Mouse (Mus musculus) MEL-GATA-1-ER (cell line): ENCODE measurements at regions not wholly inside any gene's neighbourhood (a gene's known extent, or its start where the extent isn't known, plus 50 kb on each side); places are given as distances from the start of the nearest gene placed in this dataset.
A peak's percentile ranks its signal among the peaks of the same experiment; 100 is the strongest.

Experiments used
- DNase-seq: peaks from one replicate; pipeline ENCODE4 v3.0.0-alpha.2; 2012; ENCODE audit warnings: low read depth; ENCODE audit errors: extremely low read depth

DNA sequence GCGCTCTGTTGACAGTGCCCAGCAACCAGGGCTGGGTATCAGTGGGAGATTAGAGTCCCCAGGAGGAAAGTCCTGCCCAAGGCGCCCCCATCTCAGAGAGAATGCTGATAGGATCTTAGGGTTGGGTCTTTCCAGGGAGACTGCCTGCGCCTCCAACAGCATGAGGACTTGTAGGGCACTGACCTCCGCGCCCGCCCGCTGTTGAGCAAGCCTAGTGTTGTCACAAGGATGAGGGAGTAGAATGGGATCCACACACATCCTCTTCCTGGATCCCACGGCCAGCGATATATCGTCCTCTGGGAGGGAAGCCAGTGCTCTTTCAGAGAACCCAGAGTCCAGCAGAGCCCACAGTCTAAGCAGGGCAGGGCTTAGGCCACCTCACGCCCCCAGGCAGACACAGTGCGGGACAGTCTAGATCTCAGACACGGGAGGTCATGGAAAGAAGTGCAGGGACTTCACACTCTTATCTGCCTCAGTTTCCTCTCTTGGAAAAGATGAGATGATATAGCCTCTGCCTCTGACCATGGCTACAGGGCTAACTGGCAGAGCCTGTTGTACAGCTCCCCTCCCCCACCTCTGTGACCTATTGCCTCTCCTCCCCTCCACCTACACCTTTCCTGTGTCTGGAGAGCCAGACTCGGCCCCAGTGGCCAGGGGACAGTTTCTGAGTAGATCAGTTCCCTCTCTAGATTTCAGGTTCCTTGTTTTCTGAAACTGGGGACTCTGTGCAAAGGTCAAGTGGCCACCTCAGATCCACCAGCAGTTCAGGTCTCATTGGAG lies 52.0 kb upstream of the Dusp5 start:
- DNase-seq = no peak

DNA sequence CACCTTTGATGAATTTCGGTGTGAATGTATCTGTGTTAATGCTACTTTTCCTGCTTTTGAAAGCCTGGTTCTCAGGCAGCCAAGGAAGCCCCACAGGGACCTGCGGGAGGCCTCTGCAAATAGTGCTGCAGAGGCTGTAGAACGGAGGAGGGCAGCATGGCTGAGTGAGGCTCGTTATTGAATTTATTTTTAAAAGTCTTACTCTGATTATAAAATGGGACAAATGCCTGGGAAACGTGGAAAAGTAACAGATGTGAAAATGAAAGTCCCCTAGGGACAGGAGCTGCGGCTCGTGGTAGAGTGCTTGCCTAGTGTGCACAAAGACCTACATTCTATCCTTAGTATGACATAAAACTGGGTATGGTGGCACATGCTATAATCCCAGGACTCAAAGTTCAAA lies 59.7 kb upstream of the Dusp5 start:
- no peak for DNase-seq

DNA sequence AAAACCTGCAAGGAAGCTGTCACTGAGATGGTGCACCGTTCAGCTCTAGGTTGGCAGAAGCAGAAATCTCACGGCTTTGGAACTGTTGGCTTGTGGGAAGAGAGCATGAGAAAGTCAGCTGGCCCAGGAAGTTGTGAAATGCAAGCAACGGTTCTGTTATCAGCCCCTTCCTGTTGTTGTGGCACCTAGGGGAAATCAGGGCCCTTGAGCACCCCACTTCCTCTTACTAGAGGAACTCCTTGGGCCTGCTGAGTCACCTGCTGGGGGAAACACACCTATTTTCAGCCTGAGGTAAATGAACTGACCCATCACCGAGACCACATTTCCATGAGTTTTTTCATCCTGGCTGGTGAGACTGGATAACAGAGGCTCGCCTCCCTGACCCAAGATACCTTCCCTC lies 64.2 kb upstream of the Dusp5 start:
- DNase-seq = peak; percentile 91

DNA sequence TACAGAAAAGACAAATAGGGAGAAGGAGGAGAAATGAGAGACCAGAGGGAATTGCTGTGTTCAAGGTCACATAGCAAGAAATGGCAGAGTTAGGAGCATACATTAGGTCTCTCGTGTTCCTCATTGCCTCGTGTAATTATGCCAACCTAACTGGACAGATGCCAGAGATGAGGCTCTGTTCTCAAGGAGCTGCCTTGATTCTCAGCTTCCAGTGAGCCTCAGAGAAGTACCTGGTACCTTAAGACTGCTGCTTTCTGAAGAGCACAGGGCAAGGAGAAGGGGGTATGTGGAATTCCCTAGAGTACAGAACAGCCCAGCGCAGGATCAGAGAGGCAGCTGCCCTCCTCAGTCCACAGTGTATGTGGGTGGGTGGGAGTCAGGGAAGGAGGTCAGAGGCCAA lies 64.8 kb upstream of the Dusp5 start:
- DNase-seq = peak; percentile 16

DNA sequence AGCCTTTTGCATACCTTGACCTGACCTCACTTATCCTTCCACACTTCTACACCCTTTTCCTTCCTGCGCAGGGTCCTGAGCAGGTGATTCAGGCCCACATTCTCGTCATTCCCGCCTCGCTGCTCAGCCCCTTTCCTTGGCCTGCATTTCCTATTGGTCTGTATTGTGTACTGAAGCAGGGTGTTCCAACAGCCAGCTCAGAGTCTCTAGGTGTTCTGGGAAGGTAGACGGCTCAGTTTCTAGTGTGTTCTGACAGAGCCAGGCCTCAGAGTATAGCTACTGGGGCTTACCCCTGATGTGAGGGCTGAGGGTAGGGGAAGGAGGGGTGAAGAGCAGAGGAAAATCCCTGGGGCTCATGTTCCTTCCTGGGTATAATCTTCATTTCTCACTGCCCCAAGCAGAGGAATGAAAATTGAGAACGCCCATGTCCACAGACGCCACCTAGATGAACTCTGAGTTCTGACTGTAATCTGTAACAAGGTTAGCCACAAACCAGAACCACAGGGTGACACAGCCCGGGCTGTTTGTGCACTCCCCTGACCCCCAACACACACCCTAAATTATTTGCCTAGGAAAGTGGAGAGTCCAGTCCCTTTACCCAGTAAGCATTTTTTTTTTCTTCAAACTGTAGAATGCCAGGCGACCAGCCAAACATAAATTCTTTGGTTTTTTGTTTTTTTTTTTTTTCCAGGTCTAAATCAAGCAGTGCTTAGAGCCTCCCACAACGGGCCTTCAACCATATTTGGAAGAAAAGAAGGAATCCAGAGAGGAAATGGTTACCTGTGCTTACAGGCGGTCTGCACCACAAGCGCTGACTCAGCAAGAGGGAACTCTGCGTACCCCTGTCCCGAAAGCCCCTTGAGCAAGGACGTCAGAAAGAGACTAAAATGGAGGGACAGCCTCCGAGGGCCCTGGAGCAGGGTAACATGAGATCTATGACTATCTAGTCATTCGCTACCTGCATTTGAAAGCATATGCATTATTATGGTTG lies 67.6 kb upstream of the Dusp5 start:
- DNase-seq = no peak

DNA sequence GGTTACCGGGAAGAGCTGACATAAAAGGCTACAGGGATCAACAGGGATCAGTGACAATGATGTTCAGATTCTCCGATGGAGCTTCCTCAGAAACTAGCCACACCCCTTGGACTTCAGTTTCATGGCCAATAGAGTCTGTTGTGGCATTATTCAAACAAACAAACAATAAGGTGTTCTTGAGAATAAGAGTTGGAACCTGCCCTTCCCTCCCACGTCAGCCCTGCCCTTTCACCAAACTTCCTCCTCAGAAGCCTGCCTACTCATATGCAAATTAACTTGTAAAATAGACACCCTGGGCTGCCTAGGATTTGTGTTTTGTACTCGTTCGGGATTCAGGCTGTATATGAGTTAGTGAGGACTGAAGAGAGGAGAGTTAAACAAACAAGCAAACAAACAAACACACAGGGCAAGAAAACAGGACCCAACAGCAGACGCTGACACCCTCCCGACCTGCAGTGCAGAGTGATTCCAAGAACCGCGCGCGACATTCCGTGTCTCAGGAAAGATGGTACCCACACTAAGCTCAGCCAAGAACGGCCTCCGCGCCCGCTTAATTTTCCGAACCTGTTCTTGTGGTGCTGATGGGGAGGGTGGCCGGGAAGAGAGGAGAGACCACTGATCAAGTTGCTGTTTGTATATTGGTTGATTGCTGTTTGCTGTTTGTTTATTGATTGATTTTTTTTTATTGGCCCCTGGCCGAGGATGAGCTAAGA lies 68.4 kb upstream of the Dusp5 start:
- no peak for DNase-seq

DNA sequence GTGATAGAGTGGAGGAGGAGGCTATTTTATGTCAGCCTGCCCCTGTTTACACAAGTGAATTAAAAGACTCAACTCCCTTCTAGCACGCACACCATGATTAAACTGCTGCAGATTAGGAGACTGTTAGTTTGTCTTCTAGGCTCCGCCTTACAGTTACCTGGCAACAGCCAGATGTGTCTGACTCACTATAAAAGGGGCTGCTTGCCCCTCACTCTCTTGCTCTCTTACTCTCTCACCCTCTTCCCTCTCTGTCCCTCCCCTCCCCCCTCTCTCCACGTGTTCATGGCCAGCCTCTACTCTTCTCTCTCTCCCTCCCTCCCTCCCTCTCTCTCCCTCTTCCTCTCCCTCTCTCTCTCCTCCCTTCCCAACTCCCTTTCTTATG lies 69.0 kb upstream of the Smndc1 start:
- DNase-seq = no peak

DNA sequence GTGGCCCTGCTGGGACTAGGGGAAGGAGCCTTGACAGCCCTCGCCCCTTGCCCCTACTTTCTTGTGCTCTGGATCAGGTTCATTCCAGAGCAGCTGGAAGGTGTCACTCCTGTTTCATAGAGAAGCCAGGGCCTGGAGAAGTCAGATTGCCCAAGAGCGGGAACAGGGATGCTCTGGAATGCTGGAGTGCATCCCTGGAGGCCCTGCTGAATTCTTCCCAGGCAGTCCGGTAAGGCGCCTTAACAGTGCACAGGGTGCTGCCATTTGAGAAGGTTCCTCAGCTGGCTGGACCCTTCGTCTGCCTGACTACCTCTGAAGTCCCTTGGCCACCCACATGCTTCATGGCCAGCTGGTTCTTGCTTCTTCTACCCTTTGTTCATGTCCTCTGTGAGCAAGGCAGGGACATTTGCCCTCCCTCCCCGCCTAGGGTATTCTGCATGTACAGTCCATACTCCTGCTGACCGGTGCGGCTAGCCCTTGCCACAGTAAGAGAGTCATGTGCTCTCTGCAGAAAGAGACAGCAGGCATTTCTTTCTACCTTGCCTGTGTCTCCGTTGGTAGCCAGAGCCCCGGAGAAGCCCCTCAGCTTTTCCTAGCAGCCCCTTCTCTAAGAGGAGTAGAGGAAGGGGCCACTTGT lies 68.5 kb upstream of the Smndc1 start:
- no peak for DNase-seq

DNA sequence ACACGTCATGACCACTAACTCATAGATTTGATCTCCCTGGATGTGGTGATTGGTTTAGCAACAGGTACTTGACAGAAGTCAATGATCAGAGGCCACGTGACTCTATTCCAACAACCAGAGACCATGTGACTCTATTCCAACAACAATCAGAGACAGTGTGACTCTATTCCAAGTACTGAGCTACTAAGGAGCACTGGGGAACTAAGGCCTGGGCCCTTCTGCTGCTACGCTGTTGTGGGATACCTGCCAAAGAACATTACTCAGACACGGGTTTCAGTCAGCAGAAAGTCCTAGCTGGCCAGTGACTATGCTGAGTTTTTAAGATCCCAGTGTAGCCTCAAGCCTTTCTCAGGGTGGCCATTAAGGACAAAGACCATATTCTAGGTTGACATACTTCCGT lies 66.3 kb upstream of the Smndc1 start:
- DNase-seq = no peak

DNA sequence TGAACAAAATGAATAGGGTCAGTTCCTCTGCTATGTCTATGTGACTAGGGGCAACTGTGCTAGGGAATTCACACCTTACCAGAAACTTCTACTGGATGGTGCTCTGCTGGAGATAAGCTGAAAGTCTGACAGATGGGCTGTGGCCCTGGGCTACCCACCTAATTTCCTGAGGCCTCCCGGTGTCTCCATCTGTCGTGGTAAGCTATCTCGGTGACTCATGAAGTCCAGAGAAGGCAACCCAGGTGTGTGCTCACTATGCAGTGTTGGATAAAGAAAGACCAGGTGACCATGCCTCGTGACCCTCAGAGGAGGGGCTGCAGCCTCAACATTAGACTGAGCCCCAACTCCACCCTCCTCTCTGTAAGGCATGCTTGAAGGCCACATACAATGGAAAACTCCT lies 64.2 kb upstream of the Smndc1 start:
- DNase-seq = no peak

DNA sequence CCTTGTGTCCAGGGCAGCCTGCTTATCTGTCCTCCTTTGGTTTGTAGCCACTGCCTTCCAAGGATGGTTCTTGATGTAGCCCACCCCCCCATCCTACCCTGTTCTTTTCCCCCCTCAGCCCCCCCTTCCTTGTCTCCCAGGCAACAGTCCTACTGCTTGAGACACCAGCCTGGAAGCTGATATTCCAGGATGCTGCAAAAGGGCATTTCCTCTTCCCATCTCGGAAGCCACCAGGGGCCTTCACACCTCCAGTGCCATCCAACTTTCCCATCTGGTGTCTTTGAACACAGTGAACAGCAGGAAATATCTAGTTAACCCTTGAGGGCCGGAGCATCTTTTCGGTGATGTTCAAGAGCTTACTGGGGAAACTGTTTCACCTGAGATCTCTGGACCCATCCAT lies 63.7 kb upstream of the Smndc1 start:
- DNase-seq = no peak

DNA sequence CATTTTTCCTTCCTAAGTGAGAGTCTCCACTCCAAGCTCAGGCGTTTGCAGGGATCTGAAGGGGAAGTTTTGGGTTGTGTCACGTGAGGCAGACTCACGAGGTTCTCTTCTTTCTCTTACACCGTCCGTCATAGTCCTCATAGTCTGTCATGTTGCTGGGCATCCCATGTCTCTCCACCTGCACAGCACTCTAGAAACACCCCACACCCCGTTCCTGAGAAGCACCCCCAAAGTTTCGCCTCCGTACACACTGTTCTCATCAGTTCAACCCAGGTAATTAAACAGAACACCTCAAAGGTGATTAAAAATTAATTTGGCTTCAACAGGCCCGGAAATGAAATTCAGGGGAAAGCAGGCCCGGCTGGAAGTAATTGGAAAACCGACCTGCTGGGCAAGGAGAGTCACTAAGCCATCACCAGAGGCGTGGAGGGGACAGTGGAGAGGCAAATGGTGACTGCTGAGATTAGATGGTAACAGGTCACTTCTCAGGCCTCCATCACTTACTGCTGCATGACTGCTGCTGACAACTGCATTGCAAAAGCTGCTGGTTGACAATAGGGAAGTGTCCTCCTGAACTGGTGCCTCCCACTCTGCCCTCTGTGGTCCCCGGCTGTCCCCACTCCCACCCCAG lies 63.1 kb upstream of the Smndc1 start:
- DNase-seq = no peak

DNA sequence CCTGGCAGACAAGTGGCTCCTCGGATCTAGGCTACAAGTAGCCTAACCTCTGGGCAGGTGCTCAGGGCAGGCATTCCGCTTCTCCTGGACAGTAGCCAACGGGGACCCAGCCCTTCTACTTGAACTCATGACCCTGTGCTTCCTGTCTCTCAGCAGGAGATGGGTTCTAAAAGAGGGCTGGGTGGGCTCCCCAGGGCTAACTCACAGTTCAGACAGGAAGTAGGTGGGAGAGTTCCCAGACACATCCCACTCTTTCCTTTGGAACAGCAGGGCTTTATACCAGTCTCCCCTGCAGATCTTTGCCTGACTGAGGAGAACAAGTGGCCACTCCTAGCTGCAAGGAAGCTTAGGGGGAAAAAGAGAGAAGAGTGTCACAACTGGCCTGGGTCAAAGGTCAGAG lies 62.0 kb upstream of the Smndc1 start:
- no peak for DNase-seq

DNA sequence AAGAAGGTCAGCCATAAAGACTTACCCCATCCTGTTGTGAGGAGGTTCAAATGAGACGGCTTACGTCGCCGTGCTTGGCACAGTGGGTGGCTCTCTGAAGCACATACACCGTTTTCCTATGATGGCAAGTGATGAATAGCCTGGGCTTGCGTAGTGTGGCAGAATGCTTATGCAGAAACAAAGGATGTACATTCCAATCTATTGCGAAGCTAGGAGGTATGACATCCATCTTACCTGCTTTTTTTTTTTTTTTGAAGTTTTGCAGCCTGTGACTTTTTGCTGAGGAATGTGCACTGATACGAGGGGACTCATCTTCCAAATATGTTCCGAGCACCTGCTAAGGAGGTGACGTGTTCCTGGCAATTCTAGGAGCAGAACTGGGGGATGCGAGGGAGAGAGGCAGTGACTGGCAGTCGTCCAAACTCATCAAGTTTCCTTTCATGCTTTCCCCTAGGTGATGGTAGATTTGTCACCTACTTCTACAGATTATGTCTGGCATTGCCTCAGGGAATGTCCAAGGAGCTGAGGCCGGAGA lies 61.1 kb upstream of the Smndc1 start:
- DNase-seq = no peak

DNA sequence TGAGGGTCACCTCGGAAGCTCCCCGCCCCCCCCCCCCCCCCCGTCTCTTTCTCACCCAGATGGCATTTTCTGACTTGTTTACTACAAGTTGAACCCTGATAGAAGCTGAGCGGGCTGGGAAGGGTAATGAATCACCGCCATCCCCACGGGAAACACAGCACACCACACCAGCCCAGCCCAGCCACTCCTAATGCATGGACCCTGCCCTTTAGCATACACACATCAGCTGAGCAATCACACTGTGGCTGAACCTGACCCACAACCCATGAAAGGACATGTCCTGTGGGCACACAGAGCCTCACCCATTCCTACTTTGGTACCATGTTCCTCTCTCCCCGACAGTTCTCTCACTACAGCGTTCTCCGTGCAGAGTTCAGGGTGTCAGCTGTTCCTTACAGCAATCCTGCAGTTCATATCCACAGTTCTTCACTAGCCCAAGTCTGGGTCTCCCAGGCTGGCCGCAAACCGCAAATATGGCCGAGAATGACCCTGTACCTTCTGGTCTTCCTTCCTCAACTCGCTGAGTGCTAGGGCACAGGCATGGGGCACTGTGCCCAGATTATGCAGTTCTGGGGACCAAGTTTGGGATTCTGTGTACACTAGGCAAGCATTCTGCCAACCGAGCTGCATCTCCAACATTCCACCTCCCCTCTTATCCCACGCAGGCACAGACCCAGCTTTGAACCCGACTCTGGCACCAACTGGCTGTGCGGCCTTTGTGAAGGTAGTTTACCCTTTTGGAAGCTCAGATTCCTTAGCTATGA lies 60.4 kb upstream of the Smndc1 start:
- no peak for DNase-seq

DNA sequence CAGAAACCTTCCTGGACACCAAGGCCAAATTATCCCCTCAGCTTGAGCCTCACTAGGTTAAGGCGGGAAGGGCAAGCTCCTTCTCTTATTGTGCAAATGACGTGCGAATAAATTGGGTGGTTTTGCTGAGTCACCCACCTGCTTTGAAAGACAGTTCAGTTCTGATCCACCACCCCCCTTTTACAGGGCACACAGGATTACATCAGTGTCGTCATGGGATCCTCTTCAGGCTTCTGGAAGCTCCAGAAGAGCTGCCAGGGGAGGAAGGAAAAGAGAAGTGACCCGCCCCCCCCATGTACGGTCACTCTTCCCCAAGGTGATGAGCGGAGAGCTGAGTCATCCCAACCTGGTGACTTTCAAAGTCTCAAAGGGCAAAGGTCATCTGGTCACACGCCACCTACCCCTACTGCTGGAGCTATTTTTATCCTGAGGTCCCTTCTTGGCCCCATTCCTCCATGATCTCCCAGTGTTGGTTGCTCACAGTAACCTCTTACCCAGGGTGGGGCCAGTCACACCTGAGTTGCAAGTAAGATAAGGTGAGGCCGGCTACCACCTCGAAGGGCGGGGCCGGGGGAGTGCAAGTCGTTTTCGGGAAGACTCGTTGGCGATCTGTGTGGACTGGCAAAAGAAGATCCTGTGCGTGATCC lies 58.9 kb upstream of the Smndc1 start:
- DNase-seq = no peak

DNA sequence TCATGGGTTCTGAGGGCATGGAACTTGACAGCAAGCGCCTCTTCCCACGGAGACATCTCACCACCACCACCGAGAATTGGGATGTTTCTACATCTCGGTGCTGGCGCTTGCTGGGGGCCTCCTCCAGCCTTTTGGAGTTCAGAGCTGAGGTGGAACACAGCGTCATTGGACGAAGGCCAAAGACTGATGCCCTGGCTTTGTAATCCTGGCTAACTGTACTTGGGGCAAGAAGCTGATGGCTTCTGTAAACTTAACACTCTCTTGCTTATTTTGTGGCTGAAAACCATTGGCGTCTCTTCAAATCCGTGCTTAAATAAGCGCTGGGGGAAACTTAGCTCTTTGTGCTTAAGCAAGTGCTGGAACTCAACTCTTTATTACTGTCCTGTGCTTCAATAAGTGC lies 57.8 kb upstream of the Smndc1 start:
- no peak for DNase-seq

DNA sequence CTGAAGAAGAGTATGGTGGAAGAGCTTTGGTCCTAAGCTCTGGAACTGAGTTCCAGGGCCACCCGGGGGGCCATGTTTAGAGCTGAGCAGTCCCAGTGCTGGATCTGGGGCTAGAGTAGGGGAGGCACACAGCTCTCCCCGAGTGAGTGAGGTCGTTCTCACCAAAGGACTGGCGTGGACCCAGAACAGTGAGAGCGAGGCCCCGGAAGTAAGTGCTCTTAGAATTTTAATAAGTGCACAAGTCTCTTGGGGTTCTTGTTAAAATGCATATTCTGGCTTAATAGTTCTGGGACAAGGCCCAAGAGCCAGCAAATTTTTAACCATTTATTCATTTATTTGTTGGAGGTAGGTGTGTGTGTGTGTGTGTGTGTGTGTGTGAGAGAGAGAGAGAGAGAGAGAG lies 57.4 kb upstream of the Smndc1 start:
- no peak for DNase-seq

DNA sequence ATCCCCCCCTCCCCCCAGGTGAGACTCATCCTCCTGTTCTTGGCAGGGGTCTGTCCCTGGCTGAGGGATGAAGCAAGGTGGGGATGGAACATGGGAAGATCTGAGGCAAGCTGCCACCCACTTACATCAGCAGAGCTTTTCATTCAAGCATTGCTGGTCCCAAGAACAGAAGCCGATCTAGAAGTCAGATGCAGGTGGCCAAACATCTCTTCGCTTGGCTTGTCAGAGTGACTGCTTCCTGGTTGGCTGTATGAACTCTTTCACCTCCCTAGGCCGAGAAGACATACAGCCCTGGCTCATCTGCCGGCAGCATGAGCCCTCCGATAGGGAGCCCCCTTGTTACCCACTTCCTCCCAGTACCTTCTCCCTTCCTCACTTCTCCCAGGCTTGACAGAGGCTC lies 55.8 kb upstream of the Smndc1 start:
- no peak for DNase-seq

DNA sequence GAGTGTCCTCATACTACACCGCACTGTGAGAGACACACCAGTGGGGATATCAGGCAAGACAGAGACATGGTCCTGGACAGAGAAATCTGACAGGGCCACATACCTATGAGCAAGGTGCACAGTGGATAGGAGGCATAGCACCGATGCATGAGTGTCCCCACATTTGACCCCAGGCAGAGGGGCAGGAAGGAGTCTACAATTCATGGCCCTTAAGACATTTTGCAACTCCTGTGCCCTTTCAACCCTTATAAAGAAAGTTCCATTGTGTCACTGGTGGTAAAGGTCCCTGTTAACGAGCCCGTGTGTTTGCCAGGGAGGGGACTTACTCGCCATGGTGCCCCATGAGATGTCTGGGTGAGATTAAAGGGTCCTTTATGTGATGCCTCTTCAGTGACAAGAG lies 54.3 kb upstream of the Smndc1 start:
- DNase-seq = no peak
